Mouse (Mus musculus) heart, embryonic 11.5 days (tissue): ENCODE measurements around the gene Olfr374. TPM values are rescaled to one million over a fixed set of nuclear protein-coding genes. Genes with fewer than 3 reads are reported as not detected.

Experiments
- ATAC-seq: fragments of 200-750 bp; cut with Nextera tagmentation; replicated peaks from 2 replicates; pipeline ENCODE4 v1.8.0; 2017; ENCODE audit warnings: moderate library complexity; ENCODE audit not compliant: insufficient number of reproducible peaks, low FRiP score, low TSS enrichment
- H3K27ac ChIP-seq: fragments of 300-500 bp; sonication (generic); 2 replicates; pipeline ENCODE4 v1.5.1; 2014; ENCODE audit warnings: mild to moderate bottlenecking, low read depth, low read length
- H3K27me3 ChIP-seq: fragments of 300-500 bp; sonication (generic); 2 replicates; pipeline ENCODE4 v1.6.1; 2014; ENCODE audit warnings: mild to moderate bottlenecking, low read length, mixed read lengths; ENCODE audit not compliant: control insufficient read depth, insufficient read depth
- H3K36me3 ChIP-seq: fragments of 300-500 bp; sonication (generic); 2 replicates; pipeline ENCODE4 v1.6.1; 2014; ENCODE audit warnings: mild to moderate bottlenecking, low read length, moderate library complexity, mixed read lengths; ENCODE audit not compliant: control insufficient read depth, insufficient read depth
- H3K4me1 ChIP-seq: fragments of 300-500 bp; sonication (generic); 2 replicates; pipeline ENCODE4 v1.6.1; 2014; ENCODE audit warnings: low read length; ENCODE audit not compliant: control insufficient read depth, insufficient read depth
- H3K4me2 ChIP-seq: fragments of 300-500 bp; sonication (generic); 2 replicates; pipeline ENCODE4 v1.6.1; 2014; ENCODE audit warnings: mild to moderate bottlenecking, moderate library complexity
- H3K4me3 ChIP-seq: fragments of 300-500 bp; sonication (generic); 2 replicates; pipeline ENCODE4 v1.5.1; 2014; ENCODE audit warnings: low read depth, low read length
- H3K9ac ChIP-seq: fragments of 300-500 bp; sonication (generic); 2 replicates; pipeline ENCODE4 v1.6.1; 2014; ENCODE audit warnings: mild to moderate bottlenecking, low read depth, low read length, moderate library complexity
- H3K9me3 ChIP-seq: fragments of 300-500 bp; sonication (generic); replicated peaks from 2 replicates; pipeline ENCODE4 v1.6.1; 2016; ENCODE audit warnings: low read length; ENCODE audit not compliant: control insufficient read depth
- WGBS: fragments of 180-500 bp; shearing (Covaris S2); extraction: QIAGEN DNeasy Blood & Tissue Kit; methylation state at CpG from one replicate; pipeline ENCODE4 v1.1.7; 2014; ENCODE audit not compliant: insufficient replicate concordance; 5-methylcytosine and 5-hydroxymethylcytosine counted together
- polyA plus RNA-seq: library from polyadenylated mRNA; unstranded; fragments of >200 nt; fragmentation: Nextera tagmentation; extraction: Ambion mirVana; gene quantifications from 2 replicates; pipeline ENCODE4 v1.2.1, GENCODE M21; 2014

Olfr374 gene
- polyA plus RNA-seq, 1 experiment from 2014 or later: not detected

- no peak for ATAC-seq
- Histone ChIP-seq H3K9me3 (no peaks in the 10 kb centered on the region), H3K27me3 (no peaks in the 10 kb centered on the region), H3K4me2 (no peak overlapping the region), H3K4me1 (peaks cover 10% of the 10 kb centered on the region), H3K27ac (no peak overlapping the region), H3K36me3 (peaks cover 83% of the 10 kb centered on the region), H3K9ac (no peak overlapping the region), H3K4me3 (no peak overlapping the region)
- WGBS: 88% methylated on average over 13 of the region's 13 CpGs
Measured at GRCm38 (mm10) chr8:72143256-72143824, 36.5 kb downstream of the Olfr374 start.

GRCm38 (mm10) chr8:72144345-72144975 lies 37.6 kb downstream of the Olfr374 start:
- Histone ChIP-seq H3K36me3 (peaks cover 79% of the 10 kb centered on the region), H3K27me3 (no peaks in the 10 kb centered on the region), H3K4me2 (no peak overlapping the region), H3K9me3 (no peaks in the 10 kb centered on the region), H3K27ac (no peak overlapping the region), H3K4me1 (peaks cover 10% of the 10 kb centered on the region), H3K4me3 (no peak overlapping the region), H3K9ac (no peak overlapping the region)
- 82% methylated on average over 5 of the region's 5 CpGs for WGBS
- ATAC-seq: no peak

DNA sequence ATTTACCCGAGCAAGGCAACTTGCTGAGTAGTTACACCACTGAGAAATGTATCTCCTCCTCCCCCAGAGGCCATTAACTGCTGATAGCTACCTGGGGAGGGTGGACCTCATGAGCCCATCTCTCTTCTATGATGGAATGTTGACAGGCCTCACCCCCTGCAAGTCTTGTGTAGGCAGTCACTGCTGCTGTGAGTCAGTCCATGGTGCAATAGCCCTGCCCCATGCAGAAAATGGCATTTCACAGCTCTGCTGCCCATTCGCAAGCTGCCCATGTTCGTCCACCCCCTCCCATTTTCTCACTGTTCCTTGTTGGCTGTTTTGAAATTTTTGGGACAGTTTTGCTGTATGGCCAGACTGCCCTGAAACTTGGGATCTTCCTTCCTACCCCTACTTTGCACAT lies 38.7 kb downstream of the Olfr374 start:
- 81% methylated on average over 3 of the region's 3 CpGs for WGBS
- H3K4me2 ChIP-seq: no peak overlapping the region
- H3K9me3 ChIP-seq: no peaks in the 10 kb centered on the region
- ATAC-seq: no peak
- no peak overlapping the region for H3K9ac ChIP-seq
- peaks cover 10% of the 10 kb centered on the region for H3K4me1 ChIP-seq
- H3K27me3 ChIP-seq: no peaks in the 10 kb centered on the region
- H3K27ac ChIP-seq: no peak overlapping the region
- peaks cover 80% of the 10 kb centered on the region for H3K36me3 ChIP-seq
- no peak overlapping the region for H3K4me3 ChIP-seq

GRCm38 (mm10) chr8:72146056-72146455 lies 39.2 kb downstream of the Olfr374 start:
- H3K9ac ChIP-seq: no peak overlapping the region
- WGBS: 76% methylated on average over 1 of the region's 1 CpGs
- H3K27ac ChIP-seq: no peak overlapping the region

DNA sequence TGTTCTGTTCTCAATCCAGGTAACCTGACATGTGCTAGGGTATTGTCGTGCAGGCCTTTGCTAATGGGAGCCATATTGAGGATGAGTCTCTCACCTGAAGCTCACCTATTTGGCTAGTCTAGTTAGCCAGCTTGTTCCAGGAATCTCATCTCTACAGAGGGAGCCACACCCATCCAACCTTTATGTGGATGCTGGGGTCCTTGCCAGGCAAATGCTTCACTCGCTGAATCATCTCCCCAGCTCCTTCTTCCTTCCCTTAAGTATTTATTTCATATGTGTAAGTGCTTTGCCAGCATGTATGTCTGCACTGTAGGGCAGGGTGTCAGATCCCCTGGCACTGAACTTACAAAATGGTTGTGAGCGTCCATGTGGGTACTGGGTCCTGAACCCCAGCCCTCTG lies 39.7 kb downstream of the Olfr374 start:
- no peaks in the 10 kb centered on the region for H3K9me3 ChIP-seq
- H3K27ac ChIP-seq: no peak overlapping the region
- H3K9ac ChIP-seq: no peak overlapping the region
- no peak overlapping the region for H3K4me3 ChIP-seq
- no peak overlapping the region for H3K4me2 ChIP-seq
- ATAC-seq: no peak
- no peaks in the 10 kb centered on the region for H3K27me3 ChIP-seq
- 78% methylated on average over 3 of the region's 3 CpGs for WGBS
- H3K4me1 ChIP-seq: peaks cover 10% of the 10 kb centered on the region
- peaks cover 81% of the 10 kb centered on the region for H3K36me3 ChIP-seq

More at GRCm38 (mm10) chr8:72146056-72146455, 39.2 kb downstream of the Olfr374 start:
- no peaks in the 10 kb centered on the region for H3K27me3 ChIP-seq
- peaks cover 79% of the 10 kb centered on the region for H3K36me3 ChIP-seq
- no peaks in the 10 kb centered on the region for H3K9me3 ChIP-seq
- peaks cover 10% of the 10 kb centered on the region for H3K4me1 ChIP-seq
- no peak for ATAC-seq
- H3K4me3 ChIP-seq: no peak overlapping the region
- H3K4me2 ChIP-seq: no peak overlapping the region

DNA sequence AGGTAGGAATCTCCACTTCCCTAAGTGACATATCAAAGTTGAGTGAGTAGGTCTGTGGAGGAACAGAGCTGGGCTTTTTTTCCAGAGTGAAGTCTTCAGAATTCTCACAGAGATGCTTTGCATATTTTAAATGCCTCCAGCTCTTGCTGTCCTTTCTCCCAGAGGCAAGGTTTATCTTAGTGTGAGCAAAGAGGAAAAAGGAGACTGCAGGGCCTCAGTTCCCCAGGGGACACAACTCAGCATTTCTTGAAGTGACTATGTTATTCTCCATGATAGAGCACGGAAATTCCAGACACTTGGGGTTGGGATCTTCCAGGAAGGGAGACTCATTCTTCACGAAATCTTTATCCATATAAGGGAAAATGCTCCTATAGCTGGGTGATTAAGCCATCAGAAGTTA lies 40.4 kb downstream of the Olfr374 start:
- ATAC-seq: no peak
- Histone ChIP-seq H3K9ac (no peak overlapping the region), H3K27ac (peak overlapping the region; percentile 1; the same call in 1 of the 2 replicates), H3K4me1 (peaks cover 10% of the 10 kb centered on the region), H3K36me3 (peaks cover 74% of the 10 kb centered on the region), H3K4me2 (no peak overlapping the region), H3K9me3 (no peaks in the 10 kb centered on the region), H3K27me3 (no peaks in the 10 kb centered on the region), H3K4me3 (no peak overlapping the region)
- 35% methylated on average over 2 of the region's 2 CpGs for WGBS

DNA sequence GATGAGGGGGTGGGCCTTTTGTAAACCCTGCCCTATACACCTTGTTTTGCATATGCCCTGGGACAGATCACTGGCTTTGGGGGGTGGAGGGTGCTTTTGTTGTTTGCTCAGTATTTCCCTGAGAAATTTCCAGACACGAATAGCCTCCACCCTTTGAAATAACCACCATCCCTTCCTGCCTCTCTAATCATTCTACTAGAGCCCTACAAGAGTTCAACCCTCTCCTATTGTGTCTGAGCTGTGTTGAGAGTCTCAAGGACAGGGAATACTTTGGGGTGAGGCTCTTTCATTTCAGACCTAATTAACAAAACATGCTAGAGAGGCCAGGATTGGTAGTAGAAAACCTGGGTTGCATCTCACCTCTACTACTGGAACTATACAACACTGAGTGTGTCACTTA lies 42.2 kb downstream of the Olfr374 start:
- Histone ChIP-seq H3K27ac (no peak overlapping the region), H3K4me2 (no peak overlapping the region), H3K9ac (no peak overlapping the region), H3K36me3 (peaks cover 58% of the 10 kb centered on the region), H3K4me1 (peaks cover 10% of the 10 kb centered on the region), H3K27me3 (no peaks in the 10 kb centered on the region), H3K4me3 (no peak overlapping the region), H3K9me3 (no peaks in the 10 kb centered on the region)
- ATAC-seq: no peak
- WGBS: 83% methylated on average over 1 of the region's 1 CpGs

DNA sequence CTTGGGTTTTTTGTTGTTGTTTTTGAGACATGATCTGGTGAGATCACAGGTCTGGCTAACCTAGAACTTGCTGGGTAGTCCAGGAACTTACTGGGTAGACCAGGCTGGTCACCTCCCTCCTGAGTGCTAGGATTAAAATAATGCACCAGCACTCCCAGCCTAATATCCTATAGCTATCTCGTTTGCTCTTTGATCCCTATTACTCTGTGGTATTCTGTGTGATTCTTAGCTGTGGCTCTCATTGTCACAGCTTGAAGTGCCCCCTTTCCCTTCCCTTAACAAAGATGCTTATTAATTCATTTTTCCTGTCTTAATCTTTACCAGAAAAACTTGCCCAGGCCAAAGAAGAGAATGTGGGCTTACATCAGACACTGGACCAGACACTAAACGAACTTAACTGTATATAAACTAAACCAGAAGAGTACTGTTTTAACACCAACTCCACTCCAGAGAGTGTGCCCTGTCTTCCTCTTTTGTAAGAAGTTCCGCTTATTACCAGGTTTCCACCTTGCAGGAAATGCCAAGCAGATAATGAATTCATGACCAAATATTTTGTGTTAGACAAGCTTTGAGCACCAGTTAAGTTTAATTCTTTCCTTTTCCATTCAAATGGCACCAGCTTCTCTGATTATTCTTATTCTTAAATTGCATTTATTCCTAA lies 44.7 kb downstream of the Olfr374 start:
- ATAC-seq: no peak
- Histone ChIP-seq H3K9ac (no peak overlapping the region), H3K36me3 (peaks cover 38% of the 10 kb centered on the region), H3K4me3 (no peak overlapping the region), H3K27me3 (no peaks in the 10 kb centered on the region), H3K4me2 (no peak overlapping the region), H3K27ac (no peak overlapping the region), H3K4me1 (peaks cover 4% of the 10 kb centered on the region), H3K9me3 (no peaks in the 10 kb centered on the region)
- 77% methylated on average over 3 of the region's 3 CpGs for WGBS
